Mouse (Mus musculus) embryonic facial prominence, embryonic 11.5 days (tissue): ENCODE measurements around the gene Dnah14. TPM values are rescaled to one million over a fixed set of nuclear protein-coding genes. Genes with fewer than 3 reads are reported as not detected.

ENCODE experiments used
- ATAC-seq: fragments of 200-750 bp; cut with Nextera tagmentation; replicated peaks from 2 replicates; pipeline ENCODE4 v1.8.0; 2017; ENCODE audit warnings: low read depth; ENCODE audit not compliant: insufficient number of reproducible peaks, low FRiP score, low TSS enrichment
- DNase-seq: peaks from one replicate; pipeline ENCODE4 v3.0.0-alpha.2; 2015; ENCODE audit warnings: low spot score
- H3K27ac ChIP-seq: fragments of 300-500 bp; sonication (generic); replicated peaks from 2 replicates; pipeline ENCODE4 v1.5.1; 2014; ENCODE audit warnings: mild to moderate bottlenecking, low read depth, low read length, control low read depth
- H3K27me3 ChIP-seq: fragments of 300-500 bp; sonication (generic); 2 replicates; pipeline ENCODE4 v1.6.1; 2014; ENCODE audit warnings: mild to moderate bottlenecking, low read length, moderate library complexity, mixed read lengths; ENCODE audit not compliant: control insufficient read depth, insufficient read depth
- H3K36me3 ChIP-seq: fragments of 300-500 bp; sonication (generic); replicated peaks from 2 replicates; pipeline ENCODE4 v1.6.1; 2014; ENCODE audit warnings: low read depth, mild to moderate bottlenecking, low read length, moderate library complexity, mixed read lengths; ENCODE audit not compliant: control insufficient read depth, insufficient read depth
- H3K4me1 ChIP-seq: fragments of 300-500 bp; sonication (generic); 2 replicates; pipeline ENCODE4 v1.6.1; 2014; ENCODE audit warnings: low read length, mixed read lengths; ENCODE audit not compliant: control insufficient read depth, insufficient read depth
- H3K4me2 ChIP-seq: fragments of 300-500 bp; sonication (generic); 2 replicates; pipeline ENCODE4 v1.6.1; 2014; ENCODE audit warnings: low read depth, mild to moderate bottlenecking, control low read depth, low read length, moderate library complexity
- H3K4me3 ChIP-seq: fragments of 300-500 bp; sonication (generic); 2 replicates; pipeline ENCODE4 v1.5.1; 2014; ENCODE audit warnings: low read depth, low read length, control low read depth
- H3K9ac ChIP-seq: fragments of 300-500 bp; sonication (generic); replicated peaks from 2 replicates; pipeline ENCODE4 v1.6.1; 2014; ENCODE audit warnings: mild to moderate bottlenecking, control low read depth, low read length
- H3K9me3 ChIP-seq: fragments of 300-500 bp; sonication (generic); replicated peaks from 2 replicates; pipeline ENCODE4 v1.6.1; 2016; ENCODE audit warnings: mild to moderate bottlenecking, low read length, inconsistent platforms, mixed read lengths; ENCODE audit not compliant: control insufficient read depth
- WGBS: fragments of 180-500 bp; shearing (Covaris S2); extraction: QIAGEN DNeasy Blood & Tissue Kit; methylation state at CpG from one replicate; pipeline ENCODE4 v1.1.7; 2014; 5-methylcytosine and 5-hydroxymethylcytosine counted together
- polyA plus RNA-seq: library from polyadenylated mRNA; unstranded; fragments of >200 nt; fragmentation: Nextera tagmentation; extraction: Ambion mirVana; gene quantifications from 2 replicates; pipeline ENCODE4 v1.2.1, GENCODE M21; 2014

Dnah14 gene
- polyA plus RNA-seq, 1 experiment from 2014 or later: 1.9 TPM

DNA sequence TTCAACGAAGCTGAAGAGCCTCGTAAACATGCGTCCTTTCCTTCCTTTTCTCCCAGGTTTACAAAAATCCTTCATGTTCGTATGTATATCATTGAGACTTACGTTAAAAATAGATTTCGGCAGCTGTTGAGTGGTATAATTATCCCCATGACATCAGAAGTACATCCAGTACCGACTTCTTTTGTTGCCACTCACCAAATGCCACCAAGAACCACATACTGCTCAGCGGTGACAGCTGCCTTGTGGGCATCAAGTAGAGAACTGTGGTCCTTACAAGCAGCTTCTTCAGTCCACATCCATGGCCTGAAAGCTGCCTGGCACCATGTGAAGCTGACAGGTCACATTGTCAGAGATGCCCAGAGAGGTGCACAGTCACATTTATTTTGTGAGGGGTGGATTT is 26.4 kb upstream of the Dnah14 start:
- WGBS: 88% methylated on average over 8 of the region's 8 CpGs
- DNase-seq: no peak
- H3K9ac ChIP-seq: no peak overlapping the region
- H3K4me2 ChIP-seq: no peak overlapping the region
- H3K4me3 ChIP-seq: no peak overlapping the region
- no peaks in the 10 kb centered on the region for H3K27me3 ChIP-seq
- H3K27ac ChIP-seq: no peak overlapping the region
- H3K4me1 ChIP-seq: no peaks in the 10 kb centered on the region; the same call in 1 of the 2 replicates
- H3K36me3 ChIP-seq: no peaks in the 10 kb centered on the region
- no peaks in the 10 kb centered on the region for H3K9me3 ChIP-seq
- ATAC-seq: no peak

DNA sequence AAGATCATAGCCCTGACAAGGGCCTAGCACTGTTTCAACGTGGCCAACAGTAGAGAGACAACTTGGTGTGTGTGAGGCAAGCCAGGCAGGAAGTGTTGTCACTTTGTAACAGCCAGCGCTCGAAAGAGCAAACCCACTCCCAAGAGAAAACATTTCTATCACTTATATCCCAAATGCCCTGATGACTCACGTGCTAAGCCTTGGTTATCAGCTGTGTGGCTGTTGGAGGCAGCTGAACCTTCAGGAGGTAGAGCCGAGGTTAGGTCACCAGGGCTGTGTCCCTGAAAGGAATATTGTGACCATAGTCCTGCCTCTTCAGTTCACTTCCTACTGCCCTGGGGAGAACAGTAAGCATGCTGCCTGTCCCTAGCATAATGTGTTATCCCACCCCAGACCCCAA is 25.5 kb upstream of the Dnah14 start:
- no peak for ATAC-seq
- H3K4me2 ChIP-seq: no peak overlapping the region
- H3K27ac ChIP-seq: no peak overlapping the region
- no peaks in the 10 kb centered on the region for H3K4me1 ChIP-seq
- no peak overlapping the region for H3K4me3 ChIP-seq
- H3K9ac ChIP-seq: no peak overlapping the region
- no peaks in the 10 kb centered on the region for H3K36me3 ChIP-seq
- 60% methylated on average over 5 of the region's 5 CpGs for WGBS
- no peak for DNase-seq
- no peaks in the 10 kb centered on the region for H3K9me3 ChIP-seq
- H3K27me3 ChIP-seq: no peaks in the 10 kb centered on the region

DNA sequence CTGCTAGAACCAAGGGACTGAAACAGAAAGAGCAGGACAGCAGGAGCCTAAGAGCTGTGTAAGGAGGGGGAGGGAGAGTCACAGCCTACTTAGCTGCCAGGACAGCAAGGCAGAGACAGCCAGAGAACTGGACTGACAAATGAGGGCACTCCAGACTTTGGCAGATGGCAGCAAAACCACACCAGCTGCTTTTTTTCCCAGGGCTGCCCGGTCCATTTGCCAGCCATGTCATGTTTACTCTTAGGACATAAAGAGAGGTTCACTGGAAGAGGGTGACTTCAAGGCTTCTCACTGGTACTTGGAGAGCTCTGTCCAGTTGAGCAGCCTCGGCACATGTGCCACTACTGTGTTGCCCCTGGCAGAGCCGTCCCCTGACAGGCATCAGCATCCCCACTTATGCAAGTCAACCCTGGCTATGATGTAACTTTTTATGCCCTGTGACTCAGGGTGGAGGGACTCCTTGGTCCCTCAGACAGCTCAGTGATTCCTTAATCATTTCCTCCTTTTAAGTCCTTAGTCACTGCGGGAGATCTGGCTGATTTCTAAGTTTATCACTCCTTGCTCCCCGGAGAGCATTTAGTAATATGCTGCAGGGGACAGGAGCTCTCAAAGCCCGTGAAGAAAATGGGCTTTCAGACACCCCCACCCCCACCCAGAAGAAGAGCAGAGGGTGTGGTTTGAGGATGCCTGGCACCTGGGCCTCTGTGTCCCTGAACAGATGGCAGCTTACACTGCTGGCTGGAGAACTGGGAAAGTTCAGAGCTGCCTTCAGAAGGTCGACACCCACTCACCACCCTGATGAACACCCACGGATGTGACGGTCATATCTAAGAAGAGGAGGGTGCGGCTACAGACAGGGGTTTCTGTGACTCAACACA is 23.6 kb upstream of the Dnah14 start:
- no peak for DNase-seq
- Histone ChIP-seq H3K4me3 (no peak overlapping the region), H3K9me3 (no peaks in the 10 kb centered on the region), H3K9ac (no peak overlapping the region), H3K4me2 (no peak overlapping the region), H3K27me3 (no peaks in the 10 kb centered on the region), H3K27ac (no peak overlapping the region), H3K36me3 (no peaks in the 10 kb centered on the region), H3K4me1 (no peaks in the 10 kb centered on the region)
- no peak for ATAC-seq
- WGBS: 49% methylated on average over 10 of the region's 10 CpGs

DNA sequence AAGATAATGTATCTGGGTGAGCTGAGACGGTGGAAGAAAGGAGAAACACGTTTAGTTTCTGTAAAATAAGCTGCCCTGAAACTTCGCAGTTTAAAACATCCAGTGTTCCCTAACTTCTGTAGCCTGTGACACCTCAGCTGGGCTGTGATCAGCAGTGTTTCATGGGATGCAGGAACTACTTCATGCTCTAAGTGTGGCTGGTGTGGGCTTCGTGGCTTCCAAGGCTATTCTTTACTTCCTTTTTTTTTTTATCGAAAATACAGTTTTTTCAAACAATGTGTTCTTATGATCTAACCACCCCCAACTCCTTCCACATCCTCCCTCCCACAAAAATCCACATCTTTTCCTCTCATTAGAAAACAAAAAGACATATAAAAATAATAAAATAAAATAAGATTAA is 20.9 kb upstream of the Dnah14 start:
- Histone ChIP-seq H3K27me3 (no peaks in the 10 kb centered on the region), H3K4me2 (no peak overlapping the region), H3K36me3 (no peaks in the 10 kb centered on the region), H3K4me1 (no peaks in the 10 kb centered on the region), H3K4me3 (no peak overlapping the region), H3K9ac (no peak overlapping the region), H3K27ac (no peak overlapping the region), H3K9me3 (no peaks in the 10 kb centered on the region)
- DNase-seq: no peak
- WGBS: 85% methylated on average over 5 of the region's 5 CpGs
- ATAC-seq: no peak

DNA sequence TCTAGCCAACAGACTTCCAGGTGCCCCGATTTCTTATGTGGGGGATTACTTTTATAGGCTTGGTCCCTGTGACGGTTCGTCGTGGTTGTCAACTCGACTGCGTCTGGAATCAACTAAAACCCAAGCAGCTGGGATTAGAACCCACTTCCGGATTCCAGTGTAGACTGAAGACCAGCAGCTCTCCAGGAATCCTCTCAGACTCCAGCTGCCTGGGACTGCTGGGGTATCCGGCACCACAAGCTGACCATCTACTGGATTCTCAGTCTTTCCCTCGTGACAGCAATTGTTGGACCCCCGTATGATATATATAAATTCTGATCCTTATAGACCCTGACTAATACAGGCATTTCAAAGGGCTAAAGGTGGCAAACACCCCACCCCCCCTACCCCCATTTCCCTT is 16.7 kb upstream of the Dnah14 start:
- no peaks in the 10 kb centered on the region for H3K4me1 ChIP-seq
- H3K9ac ChIP-seq: no peak overlapping the region
- no peaks in the 10 kb centered on the region for H3K9me3 ChIP-seq
- no peak overlapping the region for H3K4me2 ChIP-seq
- no peaks in the 10 kb centered on the region for H3K36me3 ChIP-seq
- ATAC-seq (no peak), DNase-seq (no peak)
- H3K27ac ChIP-seq: no peak overlapping the region
- H3K4me3 ChIP-seq: no peak overlapping the region
- 65% methylated on average over 10 of the region's 10 CpGs for WGBS
- no peaks in the 10 kb centered on the region for H3K27me3 ChIP-seq

DNA sequence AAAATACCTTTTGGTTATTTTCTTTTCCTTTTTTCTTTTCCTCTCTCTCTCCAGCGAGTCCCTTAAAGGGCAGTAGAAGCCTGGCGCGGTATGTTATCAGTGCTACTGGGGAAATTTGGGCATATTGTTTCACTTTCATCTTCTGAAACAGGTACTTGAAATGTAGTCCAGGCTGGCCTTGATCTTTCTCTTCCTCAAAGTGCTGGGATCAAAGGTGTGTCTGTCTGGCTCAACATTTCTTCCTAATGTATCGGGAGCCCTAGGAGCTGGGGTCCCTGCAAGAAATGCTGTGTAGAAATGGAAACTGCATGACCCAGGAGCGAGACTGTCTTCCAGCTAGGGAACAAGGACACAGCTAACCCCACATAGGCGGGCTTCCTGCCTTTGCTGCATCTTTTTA is 16.0 kb upstream of the Dnah14 start:
- Histone ChIP-seq H3K9ac (no peak overlapping the region), H3K27ac (no peak overlapping the region), H3K27me3 (no peaks in the 10 kb centered on the region), H3K4me1 (no peaks in the 10 kb centered on the region), H3K9me3 (no peaks in the 10 kb centered on the region), H3K4me2 (no peak overlapping the region), H3K36me3 (no peaks in the 10 kb centered on the region), H3K4me3 (no peak overlapping the region)
- ATAC-seq (no peak), DNase-seq (no peak)
- WGBS: 79% methylated on average over 6 of the region's 6 CpGs

DNA sequence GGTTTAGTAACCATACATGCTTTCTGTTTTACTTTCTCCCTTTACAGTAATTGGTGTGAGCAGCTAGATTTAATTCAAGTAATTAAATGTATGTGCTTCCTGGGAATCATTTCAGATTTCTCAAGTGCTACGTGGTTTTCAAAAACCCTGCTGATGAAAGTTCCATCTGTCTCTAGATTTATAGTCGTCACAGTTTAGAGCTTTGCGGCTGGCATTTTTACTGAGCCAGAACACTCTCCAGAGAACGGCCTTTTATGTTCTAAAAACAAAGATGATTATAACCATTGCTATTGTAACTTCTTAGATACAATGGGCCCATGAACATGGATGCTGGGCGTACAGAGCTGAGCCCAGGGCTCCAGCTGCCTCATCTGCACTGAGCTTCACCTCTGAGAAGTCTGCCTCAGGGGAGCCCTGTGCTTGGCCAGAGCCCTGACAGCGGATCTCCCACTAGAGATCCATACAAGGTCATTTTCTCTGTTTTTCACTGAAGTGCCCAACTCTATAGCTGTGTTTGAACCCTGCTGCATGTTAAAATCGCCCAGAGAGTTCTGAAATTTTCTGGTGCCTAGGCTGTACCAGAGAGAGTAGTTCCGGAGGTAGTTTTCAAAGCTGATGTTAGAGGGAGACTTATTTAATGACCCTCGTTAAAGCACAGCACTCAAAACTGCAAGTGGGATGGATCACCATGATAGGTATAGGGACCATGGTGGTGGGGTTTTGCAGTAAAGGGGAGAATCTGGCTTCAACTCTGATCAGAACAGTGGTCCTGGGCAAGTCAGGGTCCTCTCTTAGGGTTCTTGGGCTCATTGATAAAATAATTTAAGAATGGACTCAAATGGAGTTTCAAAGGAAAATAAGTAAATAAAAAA is 15.2 kb upstream of the Dnah14 start:
- Histone ChIP-seq H3K9me3 (no peaks in the 10 kb centered on the region), H3K4me3 (no peak overlapping the region), H3K4me1 (no peaks in the 10 kb centered on the region), H3K9ac (no peak overlapping the region), H3K36me3 (no peaks in the 10 kb centered on the region), H3K27ac (no peak overlapping the region), H3K27me3 (no peaks in the 10 kb centered on the region), H3K4me2 (no peak overlapping the region)
- DNase-seq: no peak
- ATAC-seq: no peak
- 52% methylated on average over 9 of the region's 9 CpGs for WGBS
